Mouse (Mus musculus): ENCODE measurements at regions not wholly inside any gene's neighbourhood (a gene's known extent, or its start where the extent isn't known, plus 50 kb on each side); places are given as distances from the start of the nearest gene placed in this dataset.

DNA sequence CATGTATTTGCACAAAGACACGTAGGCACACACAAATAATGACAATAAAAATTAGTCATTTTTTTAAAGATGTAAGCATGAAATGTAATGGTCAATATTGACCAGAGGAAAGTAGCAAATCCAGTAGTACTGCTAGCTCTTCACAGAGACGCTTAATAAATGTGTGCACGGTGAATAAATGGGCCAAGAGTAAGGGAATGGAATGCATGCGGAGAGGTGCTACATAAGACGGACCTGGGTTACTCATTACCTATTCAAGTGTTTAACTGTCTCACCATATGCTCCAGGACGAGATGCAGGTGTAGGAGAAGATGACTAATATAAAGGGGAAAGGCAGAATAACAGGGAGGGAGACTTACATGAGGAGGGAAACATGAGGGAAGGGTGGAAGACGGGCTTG lies 182.4 kb upstream of the Atp5g3 start:
- H3K9ac ChIP-seq (replicated peaks; ENCODE audit: low read length) = no peak overlapping the region
- H3K4me1 ChIP-seq (ENCODE audit: insufficient read depth, low read length) = no peaks in the 10 kb centered on the region; the same call in 1 of the 2 replicates
- H3K9me3 ChIP-seq (ENCODE audit: low read length) = 0 out of 2 replicates have a peak, but pooled peaks cover 5% of the 10 kb centered on the region
- H3K4me3 ChIP-seq (ENCODE audit: low read length) = no peak overlapping the region
- no peaks in the 10 kb centered on the region for H3K36me3 ChIP-seq (ENCODE audit: insufficient read depth, low read length)
- ATAC-seq (no peak), DNase-seq (ENCODE audit: low spot score) (no peak)
- WGBS = 87% methylated on average over 7 of the region's 7 CpGs
- H3K27me3 ChIP-seq (ENCODE audit: insufficient read depth, low read length) = no peaks in the 10 kb centered on the region
- no peak overlapping the region for H3K27ac ChIP-seq
- no peak overlapping the region for H3K4me2 ChIP-seq (ENCODE audit: low read depth, low read length)
- TF ChIP-seq CTCF (IDR thresholded peaks at IDR 0.05; ENCODE audit: low read depth) = no peak

DNA sequence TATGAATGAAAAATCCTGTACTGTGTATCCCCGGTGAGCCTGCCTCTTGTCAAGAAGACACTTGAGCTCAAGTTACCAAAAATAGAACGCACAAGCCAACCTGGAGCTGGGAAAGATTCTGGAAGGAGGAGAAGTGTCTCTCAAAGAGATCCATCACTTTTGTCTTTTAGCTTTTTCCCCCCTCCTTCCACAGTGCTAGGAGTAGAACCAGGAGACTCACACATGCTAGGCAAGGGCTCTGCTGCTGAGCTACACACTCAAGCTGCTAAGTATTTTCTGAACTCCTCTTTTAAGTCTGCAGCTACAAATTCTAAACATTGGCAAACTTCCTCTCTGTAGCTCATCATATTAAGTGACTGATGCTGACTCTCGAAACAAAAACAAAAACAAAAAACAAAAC lies 176.2 kb upstream of the Atp5g3 start:
- no peak overlapping the region for H3K27ac ChIP-seq
- 69% methylated on average over 3 of the region's 3 CpGs for WGBS
- no peak for ATAC-seq
- no peak for TF ChIP-seq CTCF (IDR thresholded peaks at IDR 0.05; ENCODE audit: low read depth)
- no peak overlapping the region for H3K9ac ChIP-seq (replicated peaks; ENCODE audit: low read length)
- no peak for DNase-seq (ENCODE audit: low spot score)
- no peaks in the 10 kb centered on the region for H3K36me3 ChIP-seq (ENCODE audit: insufficient read depth, low read length)
- no peaks in the 10 kb centered on the region for H3K27me3 ChIP-seq (ENCODE audit: insufficient read depth, low read length)
- no peak overlapping the region for H3K4me3 ChIP-seq (ENCODE audit: low read length)
- no peak overlapping the region for H3K4me2 ChIP-seq (ENCODE audit: low read depth, low read length)
- no peaks in the 10 kb centered on the region for H3K4me1 ChIP-seq (ENCODE audit: insufficient read depth, low read length)
- H3K9me3 ChIP-seq (ENCODE audit: low read length) = no peaks in the 10 kb centered on the region

DNA sequence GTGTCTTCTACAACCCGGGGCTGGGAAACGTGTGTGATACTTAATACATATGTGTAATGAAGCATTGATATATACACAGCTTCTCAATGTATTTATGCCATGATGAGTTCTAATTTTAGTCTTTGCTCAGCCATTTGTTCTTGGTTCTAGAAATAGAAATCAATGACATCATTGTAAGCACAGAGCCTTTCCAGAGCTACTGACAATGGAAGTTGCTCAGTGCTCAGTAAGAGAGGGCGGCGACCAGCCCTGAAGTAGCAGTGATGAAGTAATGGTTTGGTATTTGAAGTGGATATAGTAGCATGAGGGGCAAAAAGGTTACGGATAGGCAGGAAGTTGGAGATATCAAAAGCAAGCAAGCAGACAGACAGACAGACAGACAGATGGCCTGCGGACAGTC lies 173.8 kb upstream of the Atp5g3 start:
- Histone ChIP-seq H3K36me3 (ENCODE audit: insufficient read depth, low read length) (no peaks in the 10 kb centered on the region), H3K27me3 (ENCODE audit: insufficient read depth, low read length) (no peaks in the 10 kb centered on the region), H3K9ac (replicated peaks; ENCODE audit: low read length) (no peak overlapping the region), H3K27ac (no peak overlapping the region), H3K9me3 (ENCODE audit: low read length) (no peaks in the 10 kb centered on the region), H3K4me2 (ENCODE audit: low read depth, low read length) (no peak overlapping the region), H3K4me1 (ENCODE audit: insufficient read depth, low read length) (no peaks in the 10 kb centered on the region), H3K4me3 (ENCODE audit: low read length) (no peak overlapping the region)
- no peak for ATAC-seq
- WGBS = 88% methylated on average over 6 of the region's 6 CpGs
- no peak for TF ChIP-seq CTCF (IDR thresholded peaks at IDR 0.05; ENCODE audit: low read depth)
- no peak for DNase-seq (ENCODE audit: low spot score)

DNA sequence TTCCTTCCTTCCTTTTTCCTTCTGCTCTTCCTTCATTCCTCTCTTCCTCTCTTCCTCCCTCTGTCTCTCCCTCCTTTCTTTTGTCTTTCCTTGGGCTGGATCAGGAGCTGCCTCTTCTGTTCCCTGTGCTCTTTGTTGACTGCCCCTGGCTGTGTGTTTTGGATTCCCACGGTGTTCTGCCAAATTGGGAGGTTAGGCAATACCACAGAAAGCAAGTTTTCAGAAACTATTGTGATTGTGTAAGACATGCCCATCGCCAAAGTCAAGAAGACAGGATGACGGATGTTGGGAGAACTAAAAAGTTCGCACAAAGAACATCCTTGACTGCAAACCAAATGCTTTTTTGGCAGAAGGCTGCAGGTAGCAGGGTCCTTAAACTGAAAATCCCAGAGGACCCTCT lies 165.6 kb upstream of the Atp5g3 start:
- no peak overlapping the region for H3K4me2 ChIP-seq (ENCODE audit: low read depth, low read length)
- no peaks in the 10 kb centered on the region for H3K4me1 ChIP-seq (ENCODE audit: insufficient read depth, low read length)
- no peak for DNase-seq (ENCODE audit: low spot score)
- WGBS = 60% methylated on average over 4 of the region's 4 CpGs
- H3K4me3 ChIP-seq (ENCODE audit: low read length) = no peak overlapping the region
- H3K36me3 ChIP-seq (ENCODE audit: insufficient read depth, low read length) = no peaks in the 10 kb centered on the region
- H3K27ac ChIP-seq = no peak overlapping the region
- H3K9me3 ChIP-seq (ENCODE audit: low read length) = no peaks in the 10 kb centered on the region
- no peak for TF ChIP-seq CTCF (IDR thresholded peaks at IDR 0.05; ENCODE audit: low read depth)
- no peak overlapping the region for H3K9ac ChIP-seq (replicated peaks; ENCODE audit: low read length)
- ATAC-seq = no peak
- no peaks in the 10 kb centered on the region for H3K27me3 ChIP-seq (ENCODE audit: insufficient read depth, low read length)

DNA sequence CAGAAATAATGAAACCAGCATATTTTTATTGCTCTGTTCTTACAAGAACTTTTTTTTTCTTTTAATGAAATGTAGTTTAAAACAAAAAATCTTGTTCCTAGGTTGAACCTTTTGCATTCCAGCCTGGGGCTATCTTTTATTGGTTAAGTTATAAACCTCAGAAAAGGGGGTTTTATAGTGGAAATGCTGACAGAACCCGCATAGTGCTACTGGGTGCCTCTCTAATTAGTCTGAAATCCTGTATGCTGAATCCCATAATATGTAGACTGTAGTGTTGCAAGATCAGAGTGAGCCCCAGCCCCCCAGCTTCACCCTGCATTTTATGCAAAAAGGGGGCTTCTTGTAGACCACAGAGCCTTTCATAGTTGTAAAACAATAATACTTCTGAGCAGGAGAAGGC lies 164.4 kb upstream of the Atp5g3 start:
- Histone ChIP-seq H3K4me1 (ENCODE audit: insufficient read depth, low read length) (no peaks in the 10 kb centered on the region), H3K4me3 (ENCODE audit: low read length) (no peak overlapping the region), H3K36me3 (ENCODE audit: insufficient read depth, low read length) (no peaks in the 10 kb centered on the region), H3K4me2 (ENCODE audit: low read depth, low read length) (no peak overlapping the region), H3K9ac (replicated peaks; ENCODE audit: low read length) (no peak overlapping the region), H3K9me3 (ENCODE audit: low read length) (no peaks in the 10 kb centered on the region), H3K27me3 (ENCODE audit: insufficient read depth, low read length) (no peaks in the 10 kb centered on the region), H3K27ac (no peak overlapping the region)
- DNase-seq (ENCODE audit: low spot score) (no peak), ATAC-seq (no peak)
- no peak for TF ChIP-seq CTCF (IDR thresholded peaks at IDR 0.05; ENCODE audit: low read depth)
- WGBS = 85% methylated on average over 1 of the region's 1 CpGs

DNA sequence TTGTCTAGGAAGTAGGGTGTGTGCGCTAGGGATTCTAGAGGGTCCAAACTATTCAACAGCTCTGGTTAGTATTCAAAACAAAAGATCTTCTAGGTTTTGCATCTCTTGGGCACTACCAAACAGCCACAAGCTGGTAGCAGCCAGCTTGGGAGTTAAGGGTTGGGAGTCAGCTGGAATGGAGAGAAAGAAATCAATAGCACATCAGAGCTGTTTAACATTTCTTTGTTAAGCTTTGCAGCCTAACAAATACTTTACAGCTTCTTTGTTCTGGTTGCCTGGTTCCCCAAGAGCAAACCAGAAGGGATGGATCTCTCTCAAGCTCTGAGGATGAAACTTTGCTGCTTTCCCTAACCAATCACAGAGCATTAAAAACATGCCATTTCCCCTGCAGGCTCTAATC lies 162.3 kb upstream of the Atp5g3 start:
- H3K27me3 ChIP-seq (ENCODE audit: insufficient read depth, low read length) = no peaks in the 10 kb centered on the region
- TF ChIP-seq CTCF (IDR thresholded peaks at IDR 0.05; ENCODE audit: low read depth) = no peak
- no peaks in the 10 kb centered on the region for H3K36me3 ChIP-seq (ENCODE audit: insufficient read depth, low read length)
- no peak overlapping the region for H3K4me2 ChIP-seq (ENCODE audit: low read depth, low read length)
- ATAC-seq = no peak
- WGBS = 82% methylated on average over 1 of the region's 1 CpGs
- no peak overlapping the region for H3K9ac ChIP-seq (replicated peaks; ENCODE audit: low read length)
- no peaks in the 10 kb centered on the region for H3K4me1 ChIP-seq (ENCODE audit: insufficient read depth, low read length)
- H3K27ac ChIP-seq = no peak overlapping the region
- no peaks in the 10 kb centered on the region for H3K9me3 ChIP-seq (ENCODE audit: low read length)
- DNase-seq (ENCODE audit: low spot score) = no peak
- no peak overlapping the region for H3K4me3 ChIP-seq (ENCODE audit: low read length)

DNA sequence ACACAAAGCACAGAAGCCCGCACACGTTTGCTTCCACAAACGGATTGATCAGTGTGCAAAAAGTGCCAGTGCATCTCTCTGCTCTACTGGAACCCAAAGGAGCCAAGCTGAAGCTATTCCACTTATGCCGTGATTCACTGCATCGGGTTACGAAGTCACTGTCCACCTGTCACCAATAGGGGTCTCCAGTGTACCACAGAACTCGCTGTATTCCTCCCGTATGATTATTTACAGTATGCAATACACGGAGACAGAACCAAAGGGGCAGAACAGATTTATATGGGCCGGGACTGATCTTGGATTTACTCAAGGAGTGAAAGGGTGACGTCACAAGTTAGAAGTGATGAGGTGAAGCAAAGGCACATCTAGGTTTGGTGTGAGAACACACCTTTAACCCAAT lies 155.5 kb upstream of the Atp5g3 start:
- H3K4me3 ChIP-seq (ENCODE audit: low read length) = no peak overlapping the region
- H3K4me2 ChIP-seq (ENCODE audit: low read depth, low read length) = peak overlapping the region; percentile 40
- H3K9ac ChIP-seq (replicated peaks; ENCODE audit: low read length) = no peak overlapping the region
- no peak overlapping the region for H3K27ac ChIP-seq
- H3K9me3 ChIP-seq (ENCODE audit: low read length) = no peaks in the 10 kb centered on the region
- WGBS = 4% methylated on average over 11 of the region's 11 CpGs
- H3K27me3 ChIP-seq (ENCODE audit: insufficient read depth, low read length) = no peaks in the 10 kb centered on the region
- no peaks in the 10 kb centered on the region for H3K4me1 ChIP-seq (ENCODE audit: insufficient read depth, low read length)
- no peaks in the 10 kb centered on the region for H3K36me3 ChIP-seq (ENCODE audit: insufficient read depth, low read length)
- peak; percentile 92 for DNase-seq (ENCODE audit: low spot score)
- peak; percentile 97 for TF ChIP-seq CTCF (IDR thresholded peaks at IDR 0.05; ENCODE audit: low read depth)
- peak; percentile 88 for ATAC-seq

Measured in hindbrain, postnatal 0 days (tissue).